Mouse (Mus musculus): Measurements from ENCODE around the gene Atp8b5.

- TF ChIP-seq CTCF (IDR thresholded peaks at IDR 0.05; ENCODE audit: extremely low read depth, insufficient read length, insufficient replicate concordance, low read depth, low read length) = no peak
- no peak for TF ChIP-seq POLR2A (IDR thresholded peaks at IDR 0.05; ENCODE audit: low read depth, low read length)
Measured at GRCm38 (mm10) chr4:43418450-43418849, 151.5 kb downstream of the Atp8b5 start.
